Comparison of ENCODE assay signal across 9 mouse cellular contexts in the genomic region with DNA sequence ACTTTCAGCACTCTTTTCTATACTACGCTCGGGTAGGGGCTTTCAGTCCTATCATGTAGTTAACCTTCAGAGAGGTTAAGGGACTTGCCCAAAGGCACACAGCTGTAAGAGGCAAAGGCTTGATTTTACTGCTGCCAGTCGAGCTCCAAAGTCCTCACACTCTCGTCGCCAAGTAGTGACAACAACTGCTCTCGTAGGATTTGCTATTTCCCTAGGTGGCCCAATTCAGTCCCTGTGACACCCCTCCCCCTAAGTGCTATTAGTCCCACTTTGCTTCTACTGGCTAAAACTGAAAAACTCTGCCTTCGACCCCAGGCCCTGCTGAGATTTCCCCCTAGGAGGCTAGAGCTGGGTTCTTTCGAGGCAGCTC. TPM values are rescaled to one million over a fixed set of nuclear protein-coding genes. Genes with fewer than 3 reads are reported as not detected.
DNase-seq lines count a peak whose midpoint lies in the region; ATAC-seq and TF ChIP-seq lines count a peak whose summit lies in the region.
"Had no signal": no experiment of that assay in that cellular context is flagged by ENCODE, and none has a peak within 500 bp of the region (broad histone marks: within the 10 kb centered on the region; RNA-seq: fewer than 3 reads in every experiment).

No protein-coding gene starts in this region.

- no peak for ATAC-seq in hindbrain, embryonic 11.5 days (ENCODE audit: low FRiP score)

- H3K79me2 ChIP-seq in macrophage (ENCODE audit: inconsistent target): no peaks in the 10 kb centered on the region

- peaks cover 14% of the 10 kb centered on the region for H3K36me3 ChIP-seq in heart, embryonic 10.5 days
- peaks cover 2% of the 10 kb centered on the region for H3K36me3 ChIP-seq in E14TG2a.4 (ENCODE audit: insufficient read depth, low read length)
- H3K36me3 ChIP-seq in hindbrain, embryonic 11.5 days (ENCODE audit: control insufficient read depth, insufficient read depth, low read length): no peaks in the 10 kb centered on the region
- no peaks in the 10 kb centered on the region for H3K36me3 ChIP-seq in macrophage (ENCODE audit: inconsistent target)

- H3K9me3 ChIP-seq in heart, embryonic 10.5 days: no peaks in the 10 kb centered on the region
- peaks cover 7% of the 10 kb centered on the region for H3K9me3 ChIP-seq in E14TG2a.4 (ENCODE audit: low read length)
- H3K9me3 ChIP-seq in hindbrain, embryonic 11.5 days (ENCODE audit: control insufficient read depth, low read length): no peaks in the 10 kb centered on the region

- no peak for TF ChIP-seq CTCF in E14TG2a.4 (conservative IDR thresholded peaks at IDR 0.05; ENCODE audit: low read length)

- peak overlapping the region; percentile 88 for H3K27ac ChIP-seq in heart, embryonic 10.5 days
- no peak overlapping the region for H3K27ac ChIP-seq in hindbrain, embryonic 11.5 days (ENCODE audit: low read depth, low read length)
- peak overlapping the region; percentile 58; the same call in 1 of the 2 replicates for H3K27ac ChIP-seq in macrophage

- H3K9ac ChIP-seq in hindbrain, embryonic 11.5 days (ENCODE audit: low read depth, low read length): peak overlapping the region; percentile 46

- H3K4me2 ChIP-seq in hindbrain, embryonic 11.5 days (replicated peaks; ENCODE audit: low read depth, low read length): peak overlapping the region; percentile 80

- no peaks in the 10 kb centered on the region for H3K27me3 ChIP-seq in heart, embryonic 10.5 days (ENCODE audit: insufficient read depth, poor library complexity, severe bottlenecking)
- H3K27me3 ChIP-seq in E14TG2a.4 (ENCODE audit: insufficient read depth, low read length): peaks cover 35% of the 10 kb centered on the region
- H3K27me3 ChIP-seq in hindbrain, embryonic 11.5 days (ENCODE audit: control insufficient read depth, insufficient read depth, low read length): peaks cover 13% of the 10 kb centered on the region; the same call in 1 of the 2 replicates

- DNase-seq in heart, embryonic 10.5 days (ENCODE audit: low spot score): no peak
- no peak for DNase-seq in heart, adult 9 months (ENCODE audit: low spot score in 2 of 2)
- DNase-seq in hindbrain, embryonic 11.5 days (ENCODE audit: low spot score): no peak
- no peak for DNase-seq in adrenal gland, postnatal 36 days
- no peak for DNase-seq in cerebellum, adult 9-11 months
- DNase-seq in urinary bladder, postnatal 25 days (ENCODE audit: low spot score): no peak

- H3K4me1 ChIP-seq in heart, embryonic 10.5 days: peaks cover 60% of the 10 kb centered on the region
- peaks cover 40% of the 10 kb centered on the region for H3K4me1 ChIP-seq in E14TG2a.4 (replicated peaks; ENCODE audit: low read depth, low read length)
- no peaks in the 10 kb centered on the region; the same call in 1 of the 2 replicates for H3K4me1 ChIP-seq in hindbrain, embryonic 11.5 days (replicated peaks; ENCODE audit: control insufficient read depth, insufficient read depth, low read length)

- WGBS in heart, embryonic 10.5 days: 7% methylated on average over 8 of the region's 8 CpGs
- WGBS in hindbrain, embryonic 11.5 days: 7% methylated on average over 8 of the region's 8 CpGs
- WGBS in macrophage (ENCODE audit: missing documents): 36% methylated on average over 6 of the region's 8 CpGs

- peak overlapping the region; percentile 86 for H3K4me3 ChIP-seq in heart, embryonic 10.5 days
- H3K4me3 ChIP-seq in E14TG2a.4 (replicated peaks; ENCODE audit: low read length): peak overlapping the region; percentile 87
- peak overlapping the region; percentile 46 for H3K4me3 ChIP-seq in hindbrain, embryonic 11.5 days (ENCODE audit: low read depth, low read length)
- H3K4me3 ChIP-seq in macrophage (ENCODE audit: inconsistent target): peak overlapping the region; percentile 28

RNA-seq across cellular contexts. Expression of a gene that starts 0.5 kb away (rescaled TPM):
- polyA plus RNA-seq in heart, embryonic 10.5 days (2016; fragmentation: Nextera tagmentation; extraction: Ambion mirVana): 24.3 and 28.9 TPM in 2 replicates
- 14.0 and 15.2 TPM in 2 replicates for polyA plus RNA-seq in hindbrain, embryonic 11.5 days (2014; fragmentation: Nextera tagmentation; extraction: Ambion mirVana)
- total RNA-seq in macrophage (2018; cell fraction: chromatin; rRNA removed): 10 to 100 TPM in 1 of 26 experiments, 1 to 10 TPM in 19, under 1 TPM in 4, not detected in 2; 0.65 to 12.3 (median 2.9) TPM
- 10 to 100 TPM in 5 of 26 experiments, 1 to 10 TPM in 21; 2.8 to 11.7 (median 5.1) TPM for total RNA-seq in macrophage (2018; cell fraction: cytosol; rRNA removed)
- total RNA-seq in macrophage (2018; cell fraction: nucleus; rRNA removed): 10 to 100 TPM in 1 of 26 experiments, 1 to 10 TPM in 22, under 1 TPM in 2, not detected in 1; 0.67 to 11.0 (median 2.9) TPM
- polyA plus RNA-seq in macrophage (2018): 4.4 to 12.0 TPM (median 6.0 TPM) in 3 replicates
- total RNA-seq in adrenal gland, postnatal 36 days (2021): 10 to 100 TPM; 25.8 to 26.8 TPM
- total RNA-seq: MEL had no signal

RNA-seq across cellular contexts. Expression of a gene that starts 38.5 kb away (rescaled TPM):
- 0.89 and 0.97 TPM in 2 replicates for polyA plus RNA-seq in heart, embryonic 10.5 days (2016; fragmentation: Nextera tagmentation; extraction: Ambion mirVana)
- polyA plus RNA-seq in hindbrain, embryonic 11.5 days (2014; fragmentation: Nextera tagmentation; extraction: Ambion mirVana): 0.91 and 0.99 TPM in 2 replicates
- total RNA-seq in macrophage (2018; cell fraction: chromatin; rRNA removed): not detected
- under 1 TPM in 1 of 26 experiments, not detected in 25; 0.04 TPM for total RNA-seq in macrophage (2018; cell fraction: cytosol; rRNA removed)
- total RNA-seq in macrophage (2018; cell fraction: nucleus; rRNA removed): not detected
- polyA plus RNA-seq in macrophage (2018): not detected in 3 replicates
- 10 to 100 TPM; 66.1 to 69.9 TPM for total RNA-seq in adrenal gland, postnatal 36 days (2021)
- total RNA-seq: MEL had no signal

RNA-seq across cellular contexts. Expression of a gene that starts 40.7 kb away (rescaled TPM):
- polyA plus RNA-seq in heart, embryonic 10.5 days (2016; fragmentation: Nextera tagmentation; extraction: Ambion mirVana): 52.3 and 53.6 TPM in 2 replicates
- 42.1 and 44.0 TPM in 2 replicates for polyA plus RNA-seq in hindbrain, embryonic 11.5 days (2014; fragmentation: Nextera tagmentation; extraction: Ambion mirVana)
- 100 to 1,000 TPM; 184 to 397 (median 303) TPM for total RNA-seq in macrophage (2018; cell fraction: chromatin; rRNA removed)
- total RNA-seq in macrophage (2018; cell fraction: cytosol; rRNA removed): 10 to 100 TPM; 35.7 to 70.9 (median 55.1) TPM
- total RNA-seq in macrophage (2018; cell fraction: nucleus; rRNA removed): 100 to 1,000 TPM; 102 to 241 (median 157) TPM
- polyA plus RNA-seq in macrophage (2018): 30.1 to 62.8 TPM (median 39.7 TPM) in 3 replicates
- total RNA-seq in adrenal gland, postnatal 36 days (2021): 100 to 1,000 TPM in 1 of 2 experiments, 10 to 100 TPM in 1; 86.7 to 107 TPM

RNA-seq across cellular contexts. Expression of a gene that starts 59.6 kb away (rescaled TPM):
- polyA plus RNA-seq in heart, embryonic 10.5 days (2016; fragmentation: Nextera tagmentation; extraction: Ambion mirVana): not detected in 2 replicates
- not detected in 2 replicates for polyA plus RNA-seq in hindbrain, embryonic 11.5 days (2014; fragmentation: Nextera tagmentation; extraction: Ambion mirVana)
- total RNA-seq in macrophage (2018; cell fraction: chromatin; rRNA removed): not detected
- not detected for total RNA-seq in macrophage (2018; cell fraction: cytosol; rRNA removed)
- total RNA-seq in macrophage (2018; cell fraction: nucleus; rRNA removed): not detected
- not detected in 3 replicates for polyA plus RNA-seq in macrophage (2018)
- 10 to 100 TPM; 25.2 to 36.9 TPM for total RNA-seq in adrenal gland, postnatal 36 days (2021)
- total RNA-seq: MEL had no signal

Comparison
In these comparisons a context has a peak if more than half of its experiments do, and no peak if none do; other contexts are left out.
1. H3K4me3 ChIP-seq: peak in every context shown above with its lines; median percentile 87 in E14TG2a.4; 86 in heart, embryonic 10.5 days; 46 in hindbrain, embryonic 11.5 days; 28 in macrophage.